Mouse (Mus musculus): ENCODE measurements around the gene 1700025B11Rik. TPM values are rescaled to one million over a fixed set of nuclear protein-coding genes. Genes with fewer than 3 reads are reported as not detected.
"Not testable (repeated sequence)": the region's sequence is repeated elsewhere in the genome, so short reads cannot be mapped to it uniquely, and the experiment has no call there.

1700025B11Rik gene
- polyA plus RNA-seq, 1 experiment from 2014 or later, result not detected

DNA sequence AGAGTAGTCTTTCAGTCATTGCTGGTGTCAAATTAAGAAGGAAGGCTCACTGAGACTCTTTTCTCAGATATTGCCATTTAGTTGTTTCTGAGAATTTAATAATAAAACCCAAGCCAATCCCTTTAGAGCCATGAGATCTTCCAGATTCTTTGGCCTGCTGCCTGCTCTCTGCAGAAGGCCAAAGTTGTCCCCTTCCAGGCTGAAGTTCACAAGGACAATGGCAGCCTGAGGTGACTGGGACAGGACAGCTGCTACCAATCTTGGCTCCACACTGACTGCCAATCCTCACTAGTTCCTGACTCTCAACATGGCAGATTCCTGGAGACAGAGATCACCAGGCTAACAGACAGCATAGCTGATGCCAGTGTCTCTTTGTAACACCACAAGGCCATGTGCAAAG lies 25.3 kb upstream of the 1700025B11Rik start:
- ATAC-seq (replicated peaks; ENCODE audit: insufficient number of reproducible peaks, low FRiP score, low TSS enrichment, low read depth) (no peak), DNase-seq (ENCODE audit: low spot score) (no peak)
- no peaks in the 10 kb centered on the region for H3K9me3 ChIP-seq (replicated peaks; ENCODE audit: control insufficient read depth, low read length)
- no peak overlapping the region for H3K27ac ChIP-seq (replicated peaks; ENCODE audit: low read depth, low read length)
- no peak overlapping the region for H3K4me3 ChIP-seq (ENCODE audit: low read depth, low read length)
- H3K27me3 ChIP-seq (ENCODE audit: control insufficient read depth, insufficient read depth, low read length), result no peaks in the 10 kb centered on the region
- no peaks in the 10 kb centered on the region for H3K4me1 ChIP-seq (ENCODE audit: control insufficient read depth, insufficient read depth, low read length)
- H3K36me3 ChIP-seq (replicated peaks; ENCODE audit: control insufficient read depth, insufficient read depth, low read depth, low read length), result no peaks in the 10 kb centered on the region
- H3K9ac ChIP-seq (replicated peaks; ENCODE audit: low read length), result no peak overlapping the region
- no peak overlapping the region for H3K4me2 ChIP-seq (ENCODE audit: low read depth, low read length)

DNA sequence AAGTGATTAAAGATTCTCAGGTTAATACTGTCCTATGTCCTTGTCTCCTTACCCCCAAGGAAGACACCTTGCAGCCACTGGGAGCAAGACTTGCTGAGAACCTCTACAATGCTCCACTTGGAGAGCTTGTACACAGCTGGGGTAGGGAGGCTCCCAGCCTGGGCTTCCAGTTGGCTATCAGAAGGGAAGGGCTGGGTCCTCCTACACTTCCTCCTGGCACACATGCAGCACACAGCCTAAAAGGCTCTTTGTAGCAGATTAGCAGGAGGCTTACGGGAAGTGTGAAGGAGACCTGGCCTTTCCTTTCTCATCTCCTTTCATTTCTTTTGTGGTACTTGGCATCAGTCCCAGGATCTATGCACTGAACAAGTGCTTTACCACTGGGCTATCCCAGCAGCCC lies 20.0 kb upstream of the 1700025B11Rik start:
- Histone ChIP-seq H3K27ac (replicated peaks; ENCODE audit: low read depth, low read length) (no peak overlapping the region), H3K36me3 (replicated peaks; ENCODE audit: control insufficient read depth, insufficient read depth, low read depth, low read length) (no peaks in the 10 kb centered on the region), H3K27me3 (ENCODE audit: control insufficient read depth, insufficient read depth, low read length) (no peaks in the 10 kb centered on the region), H3K9me3 (replicated peaks; ENCODE audit: control insufficient read depth, low read length) (no peaks in the 10 kb centered on the region), H3K9ac (replicated peaks; ENCODE audit: low read length) (no peak overlapping the region), H3K4me1 (ENCODE audit: control insufficient read depth, insufficient read depth, low read length) (no peaks in the 10 kb centered on the region), H3K4me3 (ENCODE audit: low read depth, low read length) (no peak overlapping the region), H3K4me2 (ENCODE audit: low read depth, low read length) (no peak overlapping the region)
- WGBS, result 62% methylated on average over 1 of the region's 1 CpGs
- no peak for ATAC-seq (replicated peaks; ENCODE audit: insufficient number of reproducible peaks, low FRiP score, low TSS enrichment, low read depth)
- DNase-seq (ENCODE audit: low spot score), result no peak

DNA sequence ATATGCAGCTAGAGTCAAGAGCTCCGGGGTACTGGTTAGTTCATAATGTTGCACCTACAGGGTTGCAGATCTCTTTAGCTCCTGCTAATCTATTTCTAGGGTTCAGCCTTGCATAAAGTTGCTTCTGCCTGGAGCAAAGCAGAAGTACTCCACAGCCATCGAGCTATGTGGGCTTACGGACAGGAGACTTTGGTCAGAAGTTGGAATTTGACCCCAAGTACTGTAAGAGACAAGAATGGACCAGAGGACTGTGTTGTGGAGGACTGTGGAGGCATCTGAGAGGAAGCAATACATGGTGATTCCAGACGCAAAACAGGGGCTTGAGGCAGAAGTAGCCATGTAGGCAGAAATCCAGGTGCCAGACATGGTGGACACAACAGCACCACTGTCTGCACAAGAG lies 17.6 kb upstream of the 1700025B11Rik start:
- Histone ChIP-seq H3K4me1 (ENCODE audit: control insufficient read depth, insufficient read depth, low read length) (no peaks in the 10 kb centered on the region), H3K4me2 (ENCODE audit: low read depth, low read length) (no peak overlapping the region), H3K9ac (replicated peaks; ENCODE audit: low read length) (no peak overlapping the region), H3K9me3 (replicated peaks; ENCODE audit: control insufficient read depth, low read length) (no peaks in the 10 kb centered on the region), H3K36me3 (replicated peaks; ENCODE audit: control insufficient read depth, insufficient read depth, low read depth, low read length) (no peaks in the 10 kb centered on the region), H3K27ac (replicated peaks; ENCODE audit: low read depth, low read length) (no peak overlapping the region), H3K4me3 (ENCODE audit: low read depth, low read length) (no peak overlapping the region), H3K27me3 (ENCODE audit: control insufficient read depth, insufficient read depth, low read length) (no peaks in the 10 kb centered on the region)
- ATAC-seq (replicated peaks; ENCODE audit: insufficient number of reproducible peaks, low FRiP score, low TSS enrichment, low read depth), result no peak
- 84% methylated on average over 4 of the region's 4 CpGs for WGBS
- no peak for DNase-seq (ENCODE audit: low spot score)

DNA sequence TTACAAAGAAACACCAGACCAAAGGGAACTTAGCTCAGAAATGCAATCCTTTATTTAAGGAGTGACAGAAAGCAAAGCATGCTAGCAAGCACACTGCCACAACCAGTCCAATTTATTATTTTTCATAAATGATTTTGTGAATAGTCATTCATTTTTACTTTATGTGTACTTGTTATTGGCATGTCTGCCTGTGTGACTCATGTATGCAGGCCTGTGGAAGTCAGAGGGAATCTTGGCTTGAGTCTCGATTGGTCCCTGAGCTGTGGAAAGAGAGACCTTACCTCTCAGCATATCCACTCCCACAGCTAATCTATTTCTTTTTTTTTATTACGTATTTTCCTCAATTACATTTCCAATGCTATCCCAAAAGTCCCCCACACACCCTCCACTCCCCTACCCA lies 17.1 kb upstream of the 1700025B11Rik start:
- 92% methylated on average over 2 of the region's 2 CpGs for WGBS
- no peak overlapping the region for H3K27ac ChIP-seq (replicated peaks; ENCODE audit: low read depth, low read length)
- no peaks in the 10 kb centered on the region for H3K4me1 ChIP-seq (ENCODE audit: control insufficient read depth, insufficient read depth, low read length)
- H3K4me3 ChIP-seq (ENCODE audit: low read depth, low read length), result no peak overlapping the region
- H3K9ac ChIP-seq (replicated peaks; ENCODE audit: low read length), result no peak overlapping the region
- H3K4me2 ChIP-seq (ENCODE audit: low read depth, low read length), result no peak overlapping the region
- no peaks in the 10 kb centered on the region for H3K9me3 ChIP-seq (replicated peaks; ENCODE audit: control insufficient read depth, low read length)
- H3K27me3 ChIP-seq (ENCODE audit: control insufficient read depth, insufficient read depth, low read length), result no peaks in the 10 kb centered on the region
- ATAC-seq (replicated peaks; ENCODE audit: insufficient number of reproducible peaks, low FRiP score, low TSS enrichment, low read depth) (no peak), DNase-seq (ENCODE audit: low spot score) (no peak)
- no peaks in the 10 kb centered on the region for H3K36me3 ChIP-seq (replicated peaks; ENCODE audit: control insufficient read depth, insufficient read depth, low read depth, low read length)

DNA sequence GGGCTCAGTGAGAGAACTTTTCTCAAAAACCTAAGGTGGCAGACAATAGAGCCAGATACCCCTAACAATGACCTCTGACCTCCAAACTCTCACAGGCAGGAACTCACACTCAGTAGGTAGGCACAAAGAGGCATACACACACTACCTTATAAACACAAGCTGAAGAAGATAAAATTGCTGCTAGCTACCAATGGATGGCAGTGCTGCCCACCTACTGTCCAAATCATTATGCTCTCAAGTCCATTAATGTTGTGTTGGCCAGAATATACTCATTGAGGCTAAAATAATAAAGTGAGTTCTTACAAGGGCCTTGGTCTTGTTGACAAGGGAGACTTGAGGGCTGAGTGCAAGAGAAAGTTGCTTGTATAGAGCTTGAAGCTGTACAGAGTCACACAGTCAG lies 1.5 kb upstream of the 1700025B11Rik start:
- Histone ChIP-seq H3K4me3 (ENCODE audit: low read depth, low read length) (no peak overlapping the region), H3K4me2 (ENCODE audit: low read depth, low read length) (no peak overlapping the region), H3K27ac (replicated peaks; ENCODE audit: low read depth, low read length) (no peak overlapping the region), H3K36me3 (replicated peaks; ENCODE audit: control insufficient read depth, insufficient read depth, low read depth, low read length) (no peaks in the 10 kb centered on the region), H3K27me3 (ENCODE audit: control insufficient read depth, insufficient read depth, low read length) (no peaks in the 10 kb centered on the region), H3K9me3 (replicated peaks; ENCODE audit: control insufficient read depth, low read length) (no peaks in the 10 kb centered on the region), H3K9ac (replicated peaks; ENCODE audit: low read length) (no peak overlapping the region), H3K4me1 (ENCODE audit: control insufficient read depth, insufficient read depth, low read length) (no peaks in the 10 kb centered on the region)
- DNase-seq (ENCODE audit: low spot score) (no peak), ATAC-seq (replicated peaks; ENCODE audit: insufficient number of reproducible peaks, low FRiP score, low TSS enrichment, low read depth) (no peak)

DNA sequence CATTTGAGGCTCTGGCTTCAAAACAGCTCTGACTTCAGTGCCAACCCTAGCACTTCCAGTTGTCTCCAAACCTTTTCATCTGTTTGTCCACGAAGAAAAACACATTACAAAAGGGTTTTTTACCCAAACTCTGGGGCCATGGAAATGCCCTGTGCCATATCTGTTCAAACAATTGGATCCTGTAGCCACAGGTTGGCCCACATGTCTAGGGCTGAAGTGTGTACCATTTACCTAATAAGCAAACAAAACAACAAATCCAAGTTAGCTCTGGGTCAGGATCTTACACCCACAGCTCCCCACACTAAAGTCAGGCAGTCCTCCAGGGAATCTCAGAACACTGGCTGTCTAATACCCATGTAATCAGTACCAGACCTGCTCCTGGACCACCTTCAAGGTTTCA lies 22.5 kb downstream of the 1700025B11Rik start:
- not testable (repeated sequence) for H3K9me3 ChIP-seq (replicated peaks; ENCODE audit: control insufficient read depth, low read length); H3K9ac ChIP-seq (replicated peaks; ENCODE audit: low read length); DNase-seq (ENCODE audit: low spot score); H3K4me2 ChIP-seq (ENCODE audit: low read depth, low read length); H3K27me3 ChIP-seq (ENCODE audit: control insufficient read depth, insufficient read depth, low read length); H3K36me3 ChIP-seq (replicated peaks; ENCODE audit: control insufficient read depth, insufficient read depth, low read depth, low read length); H3K4me1 ChIP-seq (ENCODE audit: control insufficient read depth, insufficient read depth, low read length); H3K27ac ChIP-seq (replicated peaks; ENCODE audit: low read depth, low read length); ATAC-seq (replicated peaks; ENCODE audit: insufficient number of reproducible peaks, low FRiP score, low TSS enrichment, low read depth); H3K4me3 ChIP-seq (ENCODE audit: low read depth, low read length)
- WGBS, result 49% methylated on average over 1 of the region's 1 CpGs

DNA sequence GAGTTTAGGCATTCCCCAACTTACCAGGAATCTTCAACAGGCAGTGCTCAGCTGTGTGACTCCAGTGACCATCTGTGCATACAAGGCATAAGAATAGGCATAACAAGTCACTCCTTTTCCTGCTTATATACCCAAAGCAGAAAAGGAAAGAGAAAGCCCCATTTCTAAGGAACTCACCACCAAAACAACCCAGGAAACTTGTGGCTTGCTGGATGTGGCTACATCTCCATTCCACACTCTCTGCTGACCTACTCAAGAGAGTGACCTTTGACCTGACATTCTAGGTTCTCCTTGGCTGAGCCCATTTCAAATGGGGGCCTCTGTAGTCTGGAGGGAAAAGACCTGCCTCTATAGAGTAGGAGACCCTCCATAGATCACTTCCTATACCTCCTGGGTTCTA lies 28.5 kb downstream of the 1700025B11Rik start, which contains the start of gene Apol7c:
TSS of gene Apol7c (minus strand) at position 101 of the 400 bp plus-strand sequence.
- ATAC-seq (replicated peaks; ENCODE audit: insufficient number of reproducible peaks, low FRiP score, low TSS enrichment, low read depth) (no peak), DNase-seq (ENCODE audit: low spot score) (no peak)
- Histone ChIP-seq H3K27ac (replicated peaks; ENCODE audit: low read depth, low read length) (no peak within 1 kb of the TSS), H3K9ac (replicated peaks; ENCODE audit: low read length) (no peak within 1 kb of the TSS), H3K9me3 (replicated peaks; ENCODE audit: control insufficient read depth, low read length) (no peaks in the 10 kb centered on the region), H3K27me3 (ENCODE audit: control insufficient read depth, insufficient read depth, low read length) (no peaks in the 10 kb centered on the region), H3K36me3 (replicated peaks; ENCODE audit: control insufficient read depth, insufficient read depth, low read depth, low read length) (no peaks in the 10 kb centered on the region), H3K4me3 (ENCODE audit: low read depth, low read length) (no peak within 1 kb of the TSS), H3K4me1 (ENCODE audit: control insufficient read depth, insufficient read depth, low read length) (no peaks in the 10 kb centered on the region), H3K4me2 (ENCODE audit: low read depth, low read length) (no peak within 1 kb of the TSS)

DNA sequence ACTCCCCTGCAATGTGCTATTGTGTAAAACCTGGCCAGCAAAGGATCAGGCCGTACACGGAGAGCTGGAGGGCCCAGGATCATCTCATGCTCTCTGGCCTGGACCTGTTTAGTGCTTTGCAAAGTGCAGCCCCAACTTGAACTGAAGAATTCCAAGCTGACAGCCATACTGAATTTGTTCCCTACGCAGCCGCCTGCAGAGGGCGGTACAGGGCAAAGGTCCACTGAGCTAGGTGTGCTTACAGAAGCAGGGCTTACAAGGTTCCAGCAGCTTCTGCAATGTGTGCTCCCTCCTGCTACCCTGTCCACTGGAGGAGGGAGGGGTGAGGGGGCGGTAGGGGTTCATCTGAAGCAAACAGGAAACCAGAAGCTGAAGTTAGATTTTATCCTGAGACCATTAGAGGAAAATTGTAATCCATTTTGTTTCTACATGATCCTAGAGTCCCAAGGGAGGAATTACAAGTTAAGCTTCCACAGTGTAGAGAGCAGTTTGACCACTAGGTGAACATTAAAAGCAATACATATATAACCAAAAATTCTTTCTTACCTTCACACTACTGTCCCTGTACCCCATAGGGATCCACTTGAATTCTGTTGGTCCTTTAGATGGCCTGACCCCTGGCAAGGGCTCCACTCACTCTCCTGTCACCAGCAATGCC lies 38.4 kb downstream of the 1700025B11Rik start:
- 16% methylated on average over 6 of the region's 6 CpGs for WGBS
- H3K4me1 ChIP-seq (ENCODE audit: control insufficient read depth, insufficient read depth, low read length); H3K9me3 ChIP-seq (replicated peaks; ENCODE audit: control insufficient read depth, low read length); H3K9ac ChIP-seq (replicated peaks; ENCODE audit: low read length); H3K27me3 ChIP-seq (ENCODE audit: control insufficient read depth, insufficient read depth, low read length); H3K36me3 ChIP-seq (replicated peaks; ENCODE audit: control insufficient read depth, insufficient read depth, low read depth, low read length); H3K4me2 ChIP-seq (ENCODE audit: low read depth, low read length); ATAC-seq (replicated peaks; ENCODE audit: insufficient number of reproducible peaks, low FRiP score, low TSS enrichment, low read depth); H3K27ac ChIP-seq (replicated peaks; ENCODE audit: low read depth, low read length); H3K4me3 ChIP-seq (ENCODE audit: low read depth, low read length): not testable (repeated sequence)
- DNase-seq (ENCODE audit: low spot score), result peak; percentile 64
